Mouse (Mus musculus): ENCODE results near the gene Tmeff2. TPM values are rescaled to one million over a fixed set of nuclear protein-coding genes. Genes with fewer than 3 reads are reported as not detected.

The Tmeff2 gene
- polyA plus RNA-seq, 1 experiment from 2014 or later: 2.8 TPM

- Histone ChIP-seq H3K4me3 (replicated peaks; ENCODE audit: low read depth, low read length) (no peak overlapping the region), H3K9me3 (replicated peaks; ENCODE audit: low read length) (no peaks in the 10 kb centered on the region), H3K36me3 (ENCODE audit: insufficient read depth, low read length) (no peaks in the 10 kb centered on the region), H3K9ac (ENCODE audit: low read depth, low read length) (no peak overlapping the region), H3K27me3 (ENCODE audit: insufficient read depth, low read length) (no peaks in the 10 kb centered on the region), H3K4me1 (replicated peaks; ENCODE audit: insufficient read depth, low read length) (no peaks in the 10 kb centered on the region), H3K4me2 (ENCODE audit: low read length) (no peak overlapping the region), H3K27ac (no peak overlapping the region)
- TF ChIP-seq CTCF (IDR thresholded peaks at IDR 0.05; ENCODE audit: low read depth): no peak
- no peak for DNase-seq (ENCODE audit: low spot score)
- no peak for ATAC-seq (replicated peaks; ENCODE audit: low FRiP score, low read depth)
- 89% methylated on average over 1 of the region's 1 CpGs for WGBS
Observed at GRCm38 (mm10) chr1:51141381-51141780, 240.9 kb downstream of the Tmeff2 start.

DNA sequence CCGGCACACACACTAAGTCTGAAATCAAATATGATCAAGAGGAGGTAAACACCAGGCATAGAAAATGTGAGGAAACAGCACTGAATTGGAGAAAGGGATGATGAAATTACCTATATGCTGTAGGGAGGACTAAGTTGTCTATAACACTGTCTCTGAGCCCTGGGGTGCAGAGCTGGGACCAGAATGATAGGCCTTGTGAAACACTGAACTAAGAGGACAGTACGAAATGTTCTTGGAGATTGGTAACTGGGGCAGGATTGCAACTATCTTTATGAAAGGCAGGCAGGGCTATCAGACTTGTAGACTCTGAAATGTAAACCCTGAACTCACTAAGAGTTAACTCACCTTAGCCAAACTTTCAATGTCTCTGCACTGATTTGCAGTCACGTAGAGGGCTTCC is 242.3 kb downstream of the Tmeff2 start:
- ATAC-seq (replicated peaks; ENCODE audit: low FRiP score, low read depth): no peak
- no peaks in the 10 kb centered on the region for H3K36me3 ChIP-seq (ENCODE audit: insufficient read depth, low read length)
- no peaks in the 10 kb centered on the region for H3K9me3 ChIP-seq (replicated peaks; ENCODE audit: low read length)

GRCm38 (mm10) chr1:51145693-51146092 is 245.2 kb downstream of the Tmeff2 start:
- WGBS: 62% methylated on average over 4 of the region's 4 CpGs
- no peak overlapping the region for H3K4me2 ChIP-seq (ENCODE audit: low read length)
- 0 out of 2 replicates have a peak, but pooled peaks cover 6% of the 10 kb centered on the region for H3K4me1 ChIP-seq (replicated peaks; ENCODE audit: insufficient read depth, low read length)
- DNase-seq (ENCODE audit: low spot score) (peak; percentile 23), ATAC-seq (replicated peaks; ENCODE audit: low FRiP score, low read depth) (no peak)
- H3K27ac ChIP-seq: no peak overlapping the region
- H3K9me3 ChIP-seq (replicated peaks; ENCODE audit: low read length): no peaks in the 10 kb centered on the region
- no peak overlapping the region for H3K4me3 ChIP-seq (replicated peaks; ENCODE audit: low read depth, low read length)
- no peak for TF ChIP-seq CTCF (IDR thresholded peaks at IDR 0.05; ENCODE audit: low read depth)
- no peaks in the 10 kb centered on the region for H3K36me3 ChIP-seq (ENCODE audit: insufficient read depth, low read length)
- no peaks in the 10 kb centered on the region for H3K27me3 ChIP-seq (ENCODE audit: insufficient read depth, low read length)
- no peak overlapping the region for H3K9ac ChIP-seq (ENCODE audit: low read depth, low read length)

More for the DNA sequence above, 242.3 kb downstream of the Tmeff2 start:
- TF ChIP-seq CTCF (IDR thresholded peaks at IDR 0.05; ENCODE audit: low read depth): no peak
- Histone ChIP-seq H3K4me1 (replicated peaks; ENCODE audit: insufficient read depth, low read length) (no peaks in the 10 kb centered on the region), H3K9ac (ENCODE audit: low read depth, low read length) (no peak overlapping the region), H3K4me3 (replicated peaks; ENCODE audit: low read depth, low read length) (no peak overlapping the region), H3K27ac (no peak overlapping the region), H3K27me3 (ENCODE audit: insufficient read depth, low read length) (no peaks in the 10 kb centered on the region), H3K4me2 (ENCODE audit: low read length) (no peak overlapping the region)
- 88% methylated on average over 3 of the region's 3 CpGs for WGBS
- no peak for DNase-seq (ENCODE audit: low spot score)

GRCm38 (mm10) chr1:51148481-51149137 is 248.2 kb downstream of the Tmeff2 start:
- Histone ChIP-seq H3K36me3 (ENCODE audit: insufficient read depth, low read length) (no peaks in the 10 kb centered on the region), H3K9ac (ENCODE audit: low read depth, low read length) (no peak overlapping the region), H3K27ac (no peak overlapping the region), H3K9me3 (replicated peaks; ENCODE audit: low read length) (no peaks in the 10 kb centered on the region), H3K27me3 (ENCODE audit: insufficient read depth, low read length) (no peaks in the 10 kb centered on the region), H3K4me2 (ENCODE audit: low read length) (no peak overlapping the region), H3K4me3 (replicated peaks; ENCODE audit: low read depth, low read length) (no peak overlapping the region), H3K4me1 (replicated peaks; ENCODE audit: insufficient read depth, low read length) (0 out of 2 replicates have a peak, but pooled peaks cover 6% of the 10 kb centered on the region)
- TF ChIP-seq CTCF (IDR thresholded peaks at IDR 0.05; ENCODE audit: low read depth): peak; percentile 31; the same call in 1 of the 2 replicates
- WGBS: 24% methylated on average over 9 of the region's 9 CpGs
- DNase-seq (ENCODE audit: low spot score) (peak; percentile 64), ATAC-seq (replicated peaks; ENCODE audit: low FRiP score, low read depth) (no peak; the same call in 1 of the 2 replicates)

DNA sequence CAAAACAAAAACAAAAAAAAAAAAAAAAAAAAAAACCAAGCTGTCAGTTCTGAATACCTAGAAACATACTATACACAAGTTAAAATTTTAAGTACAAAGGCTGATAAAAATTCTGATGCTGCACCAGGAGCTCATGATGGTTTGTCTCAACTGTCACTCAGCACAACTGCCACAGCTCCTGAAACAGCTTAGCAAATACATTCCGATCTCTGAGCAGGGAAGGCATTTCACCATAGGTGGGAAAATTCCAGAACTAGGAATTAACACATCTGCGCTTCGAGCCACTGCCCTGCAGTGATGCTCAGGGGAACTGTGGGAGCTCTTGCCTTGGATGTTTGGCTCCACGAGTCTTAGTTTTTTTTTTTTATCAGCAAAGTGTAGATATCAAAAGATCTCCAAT is 249.0 kb downstream of the Tmeff2 start:
- H3K4me1 ChIP-seq (replicated peaks; ENCODE audit: insufficient read depth, low read length): 0 out of 2 replicates have a peak, but pooled peaks cover 6% of the 10 kb centered on the region
- 61% methylated on average over 4 of the region's 4 CpGs for WGBS
- no peak overlapping the region for H3K27ac ChIP-seq
- no peaks in the 10 kb centered on the region for H3K9me3 ChIP-seq (replicated peaks; ENCODE audit: low read length)
- H3K4me3 ChIP-seq (replicated peaks; ENCODE audit: low read depth, low read length): no peak overlapping the region
- no peaks in the 10 kb centered on the region for H3K27me3 ChIP-seq (ENCODE audit: insufficient read depth, low read length)
- H3K9ac ChIP-seq (ENCODE audit: low read depth, low read length): no peak overlapping the region
- H3K4me2 ChIP-seq (ENCODE audit: low read length): no peak overlapping the region
- ATAC-seq (replicated peaks; ENCODE audit: low FRiP score, low read depth) (no peak), DNase-seq (ENCODE audit: low spot score) (no peak)
- no peaks in the 10 kb centered on the region for H3K36me3 ChIP-seq (ENCODE audit: insufficient read depth, low read length)
- TF ChIP-seq CTCF (IDR thresholded peaks at IDR 0.05; ENCODE audit: low read depth): no peak

- no peaks in the 10 kb centered on the region for H3K9me3 ChIP-seq (replicated peaks; ENCODE audit: low read length)
Observed at GRCm38 (mm10) chr1:51149890-51150289, 249.4 kb downstream of the Tmeff2 start.

More at GRCm38 (mm10) chr1:51149890-51150289, 249.4 kb downstream of the Tmeff2 start:
- DNase-seq (ENCODE audit: low spot score) (no peak), ATAC-seq (replicated peaks; ENCODE audit: low FRiP score, low read depth) (no peak)
- H3K36me3 ChIP-seq (ENCODE audit: insufficient read depth, low read length): no peaks in the 10 kb centered on the region
- H3K27ac ChIP-seq: no peak overlapping the region
- H3K4me3 ChIP-seq (replicated peaks; ENCODE audit: low read depth, low read length): no peak overlapping the region
- 0 out of 2 replicates have a peak, but pooled peaks cover 6% of the 10 kb centered on the region for H3K4me1 ChIP-seq (replicated peaks; ENCODE audit: insufficient read depth, low read length)
- H3K4me2 ChIP-seq (ENCODE audit: low read length): no peak overlapping the region
- H3K27me3 ChIP-seq (ENCODE audit: insufficient read depth, low read length): no peaks in the 10 kb centered on the region
- WGBS: 85% methylated on average over 1 of the region's 1 CpGs
- no peak for TF ChIP-seq CTCF (IDR thresholded peaks at IDR 0.05; ENCODE audit: low read depth)
- no peak overlapping the region for H3K9ac ChIP-seq (ENCODE audit: low read depth, low read length)

Measured in kidney, postnatal 0 days (tissue).